Mouse (Mus musculus) heart, embryonic 15.5 days (tissue): ENCODE data around the gene Ahctf1. TPM values are rescaled to one million over a fixed set of nuclear protein-coding genes. Genes with fewer than 3 reads are reported as not detected.
"Not testable (repeated sequence)": the region's sequence is repeated elsewhere in the genome, so short reads cannot be mapped to it uniquely, and the experiment has no call there.

Experiments
- ATAC-seq: fragments of 200-750 bp; cut with Nextera tagmentation; replicated peaks from 2 replicates; pipeline ENCODE4 v1.8.0; 2017; ENCODE audit warnings: low read depth, moderate TSS enrichment; ENCODE audit not compliant: insufficient number of reproducible peaks, insufficient read depth, low FRiP score
- H3K27ac ChIP-seq: fragments of 300-500 bp; sonication (generic); 2 replicates; pipeline ENCODE4 v1.5.1; 2015; ENCODE audit warnings: mild to moderate bottlenecking, inconsistent platforms
- H3K27me3 ChIP-seq: fragments of 300-500 bp; sonication (generic); 2 replicates; pipeline ENCODE4 v1.6.1; 2015; ENCODE audit warnings: inconsistent platforms
- H3K36me3 ChIP-seq: fragments of 300-500 bp; sonication (generic); 2 replicates; pipeline ENCODE4 v1.6.1; 2015; ENCODE audit warnings: mild to moderate bottlenecking, inconsistent platforms
- H3K4me1 ChIP-seq: fragments of 300-500 bp; sonication (generic); replicated peaks from 2 replicates; pipeline ENCODE4 v1.6.1; 2015; ENCODE audit warnings: inconsistent platforms
- H3K4me2 ChIP-seq: fragments of 300-500 bp; sonication (generic); 2 replicates; pipeline ENCODE4 v1.6.1; 2015; ENCODE audit warnings: inconsistent platforms, mild to moderate bottlenecking, moderate library complexity
- H3K4me3 ChIP-seq: fragments of 300-500 bp; sonication (generic); 2 replicates; pipeline ENCODE4 v1.5.1; 2015; ENCODE audit warnings: mild to moderate bottlenecking, inconsistent platforms
- H3K9ac ChIP-seq: fragments of 300-500 bp; sonication (generic); 2 replicates; pipeline ENCODE4 v1.6.1; 2015; ENCODE audit warnings: mild to moderate bottlenecking, inconsistent platforms
- H3K9me3 ChIP-seq: fragments of 300-500 bp; sonication (generic); replicated peaks from 2 replicates; pipeline ENCODE4 v1.6.1; 2016; ENCODE audit warnings: inconsistent platforms
- WGBS: fragments of 180-500 bp; shearing (Covaris S2); methylation state at CpG from one replicate; pipeline ENCODE4 v1.1.7; 2015; ENCODE audit warnings: mixed read lengths; 5-methylcytosine and 5-hydroxymethylcytosine counted together
- polyA plus RNA-seq: library from polyadenylated mRNA; unstranded; fragments of >200 nt; fragmentation: Nextera tagmentation; extraction: Ambion mirVana; gene quantifications from 2 replicates; pipeline ENCODE4 v1.2.1, GENCODE M21; 2015

Ahctf1 gene
- polyA plus RNA-seq, 1 experiment from 2014 or later: 12.2 TPM

GRCm38 (mm10) chr1:179832710-179833240 is 29.3 kb upstream of the Ahctf1 start:
- no peak for ATAC-seq
- Histone ChIP-seq H3K9ac (no peak overlapping the region), H3K4me2 (no peak overlapping the region), H3K9me3 (0 out of 2 replicates have a peak, but pooled peaks cover 3% of the 10 kb centered on the region), H3K27me3 (no peaks in the 10 kb centered on the region), H3K4me3 (no peak overlapping the region), H3K4me1 (no peaks in the 10 kb centered on the region), H3K36me3 (no peaks in the 10 kb centered on the region), H3K27ac (no peak overlapping the region)
- 54% methylated on average over 7 of the region's 7 CpGs for WGBS

- WGBS: 52% methylated on average over 4 of the region's 4 CpGs
- Histone ChIP-seq H3K9ac (no peak overlapping the region), H3K4me1 (no peaks in the 10 kb centered on the region), H3K4me2 (no peak overlapping the region), H3K27ac (no peak overlapping the region), H3K36me3 (no peaks in the 10 kb centered on the region), H3K4me3 (no peak overlapping the region), H3K9me3 (no peaks in the 10 kb centered on the region), H3K27me3 (no peaks in the 10 kb centered on the region)
- ATAC-seq: no peak
Measured at GRCm38 (mm10) chr1:179828900-179829299, 25.4 kb upstream of the Ahctf1 start.

DNA sequence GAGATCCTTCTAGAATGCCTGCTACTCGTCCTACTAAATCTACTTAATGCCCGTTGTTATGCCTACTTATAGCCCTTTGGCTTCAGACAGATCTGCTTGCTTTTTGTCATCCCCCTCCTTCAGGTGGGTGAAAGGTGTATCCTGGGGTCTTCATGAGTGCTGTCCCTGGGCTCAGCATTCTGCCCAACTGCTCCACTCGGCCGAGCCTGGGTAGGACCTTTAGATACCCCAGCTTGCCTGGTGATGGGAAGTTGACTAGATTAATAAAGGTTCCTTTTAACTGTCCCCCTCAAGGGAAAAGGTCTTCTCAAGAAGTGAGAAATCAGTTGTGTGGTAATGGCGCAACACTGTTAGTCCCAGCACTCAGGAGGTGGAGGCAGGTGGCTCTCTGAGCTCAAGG is 24.6 kb upstream of the Ahctf1 start:
- Histone ChIP-seq H3K9me3 (no peaks in the 10 kb centered on the region), H3K36me3 (no peaks in the 10 kb centered on the region), H3K4me2 (no peak overlapping the region), H3K27ac (no peak overlapping the region), H3K4me3 (no peak overlapping the region), H3K9ac (no peak overlapping the region), H3K27me3 (no peaks in the 10 kb centered on the region), H3K4me1 (no peaks in the 10 kb centered on the region)
- WGBS: 87% methylated on average over 5 of the region's 5 CpGs
- no peak for ATAC-seq

GRCm38 (mm10) chr1:179824549-179824948 is 21.1 kb upstream of the Ahctf1 start:
- no peaks in the 10 kb centered on the region for H3K36me3 ChIP-seq
- 68% methylated on average over 5 of the region's 5 CpGs for WGBS
- no peak overlapping the region for H3K4me3 ChIP-seq
- H3K4me1 ChIP-seq: no peaks in the 10 kb centered on the region
- no peaks in the 10 kb centered on the region for H3K9me3 ChIP-seq
- H3K27ac ChIP-seq: no peak overlapping the region
- H3K9ac ChIP-seq: no peak overlapping the region
- no peak overlapping the region for H3K4me2 ChIP-seq
- no peak for ATAC-seq
- H3K27me3 ChIP-seq: no peaks in the 10 kb centered on the region

DNA sequence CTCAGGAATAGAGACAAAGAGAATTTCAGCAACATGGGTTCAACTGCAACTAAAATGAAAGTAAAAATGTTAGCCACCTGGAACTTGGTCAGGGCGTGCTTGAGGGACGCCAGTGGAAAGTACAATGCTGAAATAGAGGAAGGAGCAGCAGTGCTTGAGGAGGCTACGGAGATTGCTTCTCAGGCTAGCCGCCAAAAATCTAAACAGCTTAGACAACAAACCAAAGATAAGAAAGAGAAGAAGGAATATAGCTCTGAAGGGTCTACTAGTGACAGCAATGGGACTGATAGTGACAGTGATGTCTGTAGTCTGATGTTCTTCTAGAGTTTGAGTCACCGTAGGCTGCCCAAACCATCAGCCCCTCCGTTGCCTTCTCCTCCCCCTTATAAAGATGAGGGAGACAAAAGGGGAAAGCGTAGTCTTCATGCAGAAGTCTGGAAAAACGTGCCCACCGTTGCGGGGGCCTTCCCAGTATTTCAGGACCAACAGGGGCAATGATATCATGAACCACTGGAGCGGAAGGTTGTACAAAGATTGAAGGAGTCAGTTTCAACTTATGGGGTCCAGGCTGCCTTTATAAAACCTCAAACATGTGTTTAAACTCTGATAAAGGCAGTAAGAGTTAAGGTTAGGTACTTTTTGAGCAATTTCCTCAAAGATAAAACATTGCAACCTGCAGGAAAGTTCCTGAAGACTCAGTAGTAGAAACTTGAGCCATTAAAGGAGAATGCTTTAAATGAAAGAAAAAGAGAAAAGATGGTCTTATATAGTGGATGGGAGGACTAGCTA is 15.2 kb upstream of the Ahctf1 start:
- not testable (repeated sequence) for H3K27ac ChIP-seq, H3K36me3 ChIP-seq, H3K4me1 ChIP-seq, H3K9ac ChIP-seq, H3K9me3 ChIP-seq, H3K4me2 ChIP-seq, H3K27me3 ChIP-seq, ATAC-seq, H3K4me3 ChIP-seq
- WGBS: 78% methylated on average over 11 of the region's 11 CpGs

GRCm38 (mm10) chr1:179814616-179815015 is 11.1 kb upstream of the Ahctf1 start:
- H3K27ac ChIP-seq: no peak overlapping the region
- no peaks in the 10 kb centered on the region for H3K36me3 ChIP-seq
- H3K9me3 ChIP-seq: 0 out of 2 replicates have a peak, but pooled peaks cover 6% of the 10 kb centered on the region
- no peak for ATAC-seq
- no peak overlapping the region for H3K4me2 ChIP-seq
- no peak overlapping the region for H3K9ac ChIP-seq
- H3K4me3 ChIP-seq: no peak overlapping the region
- no peaks in the 10 kb centered on the region for H3K27me3 ChIP-seq
- no peaks in the 10 kb centered on the region for H3K4me1 ChIP-seq
- WGBS: 78% methylated on average over 2 of the region's 2 CpGs

- Histone ChIP-seq H3K36me3 (no peaks in the 10 kb centered on the region), H3K27ac (no peak overlapping the region), H3K4me3 (no peak overlapping the region), H3K4me1 (no peaks in the 10 kb centered on the region), H3K27me3 (no peaks in the 10 kb centered on the region), H3K4me2 (no peak overlapping the region), H3K9me3 (0 out of 2 replicates have a peak, but pooled peaks cover 6% of the 10 kb centered on the region), H3K9ac (no peak overlapping the region)
- no peak for ATAC-seq
- 42% methylated on average over 2 of the region's 2 CpGs for WGBS
Measured at GRCm38 (mm10) chr1:179813385-179813784, 9.9 kb upstream of the Ahctf1 start.

DNA sequence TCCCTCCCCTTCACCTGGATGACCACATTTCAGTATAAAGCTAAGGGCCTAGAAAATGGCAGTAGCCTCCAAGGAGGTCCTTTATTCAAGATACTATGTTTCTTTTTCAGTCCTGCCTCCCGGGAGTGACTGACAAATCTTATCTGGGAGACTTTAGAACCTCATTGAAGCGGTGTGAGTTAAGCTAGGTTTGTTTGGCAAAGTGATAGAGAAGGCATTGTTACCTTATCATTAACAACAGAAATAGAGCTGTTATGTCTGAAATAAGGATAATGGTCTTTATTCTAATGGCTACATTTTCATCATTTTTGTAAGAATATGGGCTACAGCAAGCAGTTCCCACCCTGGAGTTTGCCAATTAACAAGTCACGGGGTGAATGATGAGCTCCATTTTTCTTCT is 4.8 kb upstream of the Ahctf1 start:
- H3K36me3 ChIP-seq: no peaks in the 10 kb centered on the region
- no peak overlapping the region for H3K9ac ChIP-seq
- H3K4me1 ChIP-seq: peaks cover 5% of the 10 kb centered on the region
- ATAC-seq: no peak
- no peak overlapping the region for H3K4me3 ChIP-seq
- no peak overlapping the region for H3K4me2 ChIP-seq
- no peaks in the 10 kb centered on the region for H3K9me3 ChIP-seq
- 46% methylated on average over 3 of the region's 3 CpGs for WGBS
- H3K27me3 ChIP-seq: no peaks in the 10 kb centered on the region
- no peak overlapping the region for H3K27ac ChIP-seq

DNA sequence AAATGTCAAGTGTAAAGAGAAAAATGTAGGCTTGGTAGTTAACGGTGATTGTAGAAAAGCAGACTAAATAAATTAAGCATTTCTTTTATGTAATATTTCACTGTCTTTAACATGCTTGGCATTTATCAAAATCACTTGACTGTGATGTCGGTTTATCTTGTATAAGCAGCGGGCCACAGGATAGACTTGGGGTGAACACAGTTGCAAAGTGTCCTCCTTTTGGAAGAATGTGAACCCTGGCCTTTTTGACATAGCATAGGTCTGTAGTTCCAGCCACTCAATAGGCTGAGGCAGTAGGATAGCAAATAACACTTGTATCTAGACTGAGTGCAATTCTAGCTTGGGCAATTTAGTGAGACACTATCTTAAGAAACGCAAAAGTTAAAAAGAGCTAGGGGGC is 4.0 kb upstream of the Ahctf1 start:
- no peaks in the 10 kb centered on the region for H3K27me3 ChIP-seq
- no peak overlapping the region for H3K27ac ChIP-seq
- no peaks in the 10 kb centered on the region for H3K9me3 ChIP-seq
- no peak overlapping the region for H3K4me2 ChIP-seq
- ATAC-seq: no peak
- H3K4me1 ChIP-seq: peaks cover 5% of the 10 kb centered on the region
- 62% methylated on average over 4 of the region's 4 CpGs for WGBS
- H3K9ac ChIP-seq: no peak overlapping the region
- H3K4me3 ChIP-seq: no peak overlapping the region
- H3K36me3 ChIP-seq: no peaks in the 10 kb centered on the region

- 79% methylated on average over 5 of the region's 5 CpGs for WGBS
- ATAC-seq: no peak
Measured at GRCm38 (mm10) chr1:179805751-179806150, 2.3 kb upstream of the Ahctf1 start.

GRCm38 (mm10) chr1:179804140-179804881 is 831 bp upstream of the Ahctf1 start:
- H3K4me3 ChIP-seq: peak overlapping the region; percentile 81
- no peak for ATAC-seq
- H3K9me3 ChIP-seq: no peaks in the 10 kb centered on the region
- no peaks in the 10 kb centered on the region for H3K36me3 ChIP-seq
- WGBS: 32% methylated on average over 11 of the region's 11 CpGs
- peak overlapping the region; percentile 98 for H3K27ac ChIP-seq
- peaks cover 18% of the 10 kb centered on the region for H3K4me1 ChIP-seq
- H3K9ac ChIP-seq: peak overlapping the region; percentile 36; the same call in 1 of the 2 replicates
- H3K4me2 ChIP-seq: peak overlapping the region; percentile 73
- no peaks in the 10 kb centered on the region for H3K27me3 ChIP-seq

More at GRCm38 (mm10) chr1:179805751-179806150, 2.3 kb upstream of the Ahctf1 start:
- Histone ChIP-seq H3K4me2 (no peak overlapping the region), H3K4me1 (peaks cover 18% of the 10 kb centered on the region), H3K9me3 (no peaks in the 10 kb centered on the region), H3K27ac (no peak overlapping the region), H3K36me3 (no peaks in the 10 kb centered on the region), H3K9ac (no peak overlapping the region), H3K27me3 (no peaks in the 10 kb centered on the region), H3K4me3 (no peak overlapping the region)
